In genomic region chr1:163345541-163345940, GRCm38 (mm10) we compare ENCODE assay signal across 17 mouse cellular contexts. TPM values are rescaled to one million over a fixed set of nuclear protein-coding genes. Genes with fewer than 3 reads are reported as not detected.
DNase-seq lines count a peak whose midpoint lies in the region; TF ChIP-seq lines count a peak whose summit lies in the region.
"Had no signal": no experiment of that assay in that cellular context is flagged by ENCODE, and none has a peak within 500 bp of the region (broad histone marks: within the 10 kb centered on the region; RNA-seq: fewer than 3 reads in every experiment).

No protein-coding gene starts in this region.

- no peak overlapping the region for H3K4me3 ChIP-seq in gastrocnemius, adult 2 months

- DNase-seq in gastrocnemius, adult 18-20 months (ENCODE audit: low spot score): peak; percentile 52
- no peak for DNase-seq in gastrocnemius, postnatal 4 days (ENCODE audit: low spot score in 2 of 2)
- DNase-seq in gastrocnemius, adult 2 months: peak; percentile 48
- no peak for DNase-seq in gastrocnemius, postnatal 10 days
- DNase-seq in gastrocnemius, postnatal 25 days: peak; percentile 34
- no peak for DNase-seq in gastrocnemius, postnatal 14 days
- peak; percentile 62 for DNase-seq in skeletal muscle tissue, adult 2 months (ENCODE audit: low read depth, low spot score)
- no peak for DNase-seq in kidney, postnatal 10 days
- DNase-seq: adrenal gland, adult 2 months; adrenal gland, adult 8-10 months; adrenal gland, postnatal 10 days; adrenal gland, postnatal 25 days; B cell, adult 2 months; cerebellum, adult 11 months; cerebellum, adult 11-12 months had no signal

- peak overlapping the region; percentile 69 for H3K27ac ChIP-seq in gastrocnemius, adult 2 months

- intact Hi-C loops in gastrocnemius, adult 2 months (cut with DNase I): no loop called here
- intact Hi-C loops in gastrocnemius, postnatal 14 days (cut with DNase I; ENCODE audit: low total_unique reads): no loop called here

- no peak for TF ChIP-seq CTCF in gastrocnemius, adult 2 months (IDR thresholded peaks at IDR 0.05)

RNA-seq across cellular contexts. Expression of gene Prrx1, which starts 32.0 kb away (rescaled TPM):
- 10 to 100 TPM; 43.6 to 51.3 TPM for total RNA-seq in gastrocnemius, adult 18-20 months (2021)
- total RNA-seq in gastrocnemius, postnatal 4 days (2021): 10 to 100 TPM; 92.7 to 95.0 TPM
- total RNA-seq in gastrocnemius, adult 2 months (2021): 10 to 100 TPM; 29.5 to 65.7 TPM
- 10 to 100 TPM; 65.9 to 84.0 TPM for total RNA-seq in gastrocnemius, postnatal 10 days (2021)
- total RNA-seq in gastrocnemius, postnatal 25 days (2021): 10 to 100 TPM; 35.5 to 43.2 TPM
- total RNA-seq in gastrocnemius, postnatal 14 days (2021): 10 to 100 TPM; 39.2 to 49.9 TPM
- total RNA-seq: CH12.LX, MEL had no signal

RNA-seq across cellular contexts. Expression of gene Gorab, which starts 57.9 kb away (rescaled TPM):
- total RNA-seq in gastrocnemius, adult 18-20 months (2021): 1 to 10 TPM; 2.2 to 2.4 TPM
- total RNA-seq in gastrocnemius, postnatal 4 days (2021): 1 to 10 TPM; 8.1 to 8.2 TPM
- total RNA-seq in gastrocnemius, adult 2 months (2021): 1 to 10 TPM; 1.2 to 3.2 TPM
- 1 to 10 TPM; 5.5 to 6.2 TPM for total RNA-seq in gastrocnemius, postnatal 10 days (2021)
- total RNA-seq in gastrocnemius, postnatal 25 days (2021): 1 to 10 TPM; 1.8 to 2.4 TPM
- total RNA-seq in gastrocnemius, postnatal 14 days (2021): 1 to 10 TPM; 2.9 to 4.9 TPM

Comparison
In these comparisons a context has a peak if more than half of its experiments do, and no peak if none do; other contexts are left out.
1. DNase-seq: peak in gastrocnemius, adult 18-20 months (single experiment), gastrocnemius, adult 2 months (single experiment), gastrocnemius, postnatal 25 days (single experiment) and skeletal muscle tissue, adult 2 months (single experiment); none in gastrocnemius, postnatal 4 days (0 of 2), gastrocnemius, postnatal 10 days (single experiment), gastrocnemius, postnatal 14 days (single experiment) and kidney, postnatal 10 days (single experiment).